Mouse (Mus musculus) spleen, postnatal 14 days (tissue): ENCODE measurements around the gene Zcchc14.
"Not testable (repeated sequence)": the region's sequence is repeated elsewhere in the genome, so short reads cannot be mapped to it uniquely, and the experiment has no call there.

Source experiments
- DNase-seq, 2 experiments: peaks; one replicate each; pipeline ENCODE4 v3.0.0; 2021 to 2022; ENCODE audit warnings: low spot score in 2 of 2

Gene Zcchc14

DNA sequence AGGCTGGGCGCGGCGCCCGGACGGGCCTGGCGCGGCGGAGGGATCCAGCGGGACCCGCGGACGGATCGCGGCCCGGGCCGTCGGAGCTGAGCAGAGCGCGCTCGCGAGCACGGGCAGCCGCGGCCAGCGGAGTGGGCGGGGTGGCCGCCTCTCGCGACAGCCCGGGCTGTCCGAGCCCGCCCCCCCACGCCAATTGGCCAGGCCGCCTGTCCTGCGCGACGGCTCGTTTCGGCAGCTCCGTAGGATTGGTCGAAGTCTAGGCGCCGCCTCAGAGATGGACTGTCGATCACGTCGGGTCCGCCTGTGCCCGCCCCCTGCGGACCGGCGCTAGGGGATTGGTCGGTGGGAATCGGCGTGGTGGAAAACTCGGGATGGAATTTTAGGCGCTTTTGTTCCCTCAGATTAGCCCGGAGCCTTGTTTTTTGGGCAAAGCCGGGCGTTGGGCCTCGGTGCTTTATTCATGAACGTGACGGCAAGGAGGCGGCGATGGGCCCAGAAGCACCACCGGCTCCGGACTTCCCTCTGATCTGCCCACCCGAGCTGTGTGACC is at the start of gene Zcchc14:
TSS of gene Zcchc14 (minus strand) at position 128 of the 550 bp plus-strand sequence.
- DNase-seq, result peak; percentile 17 to 23

DNA sequence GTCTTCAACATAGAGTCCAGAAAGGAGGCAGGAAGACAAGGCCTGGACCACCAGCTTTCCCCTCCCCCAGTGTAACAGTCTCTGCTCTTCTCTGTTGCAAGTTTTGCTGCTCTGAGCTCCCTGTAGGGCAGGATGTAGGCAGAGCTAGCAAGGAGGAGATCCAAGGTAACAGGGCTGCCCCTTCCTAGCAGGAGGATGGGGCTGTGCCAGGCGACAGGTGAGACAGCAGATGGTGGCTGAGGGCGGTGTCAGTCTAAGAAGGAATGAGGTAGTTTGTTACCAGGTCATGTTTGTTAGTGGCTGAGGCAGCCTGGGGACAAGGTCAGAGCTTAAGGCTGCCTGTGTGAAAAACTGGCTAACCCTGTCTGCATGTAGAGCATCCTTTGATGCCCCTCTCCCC is 47.2 kb upstream of the Zcchc14 start:
- DNase-seq, result no peak

DNA sequence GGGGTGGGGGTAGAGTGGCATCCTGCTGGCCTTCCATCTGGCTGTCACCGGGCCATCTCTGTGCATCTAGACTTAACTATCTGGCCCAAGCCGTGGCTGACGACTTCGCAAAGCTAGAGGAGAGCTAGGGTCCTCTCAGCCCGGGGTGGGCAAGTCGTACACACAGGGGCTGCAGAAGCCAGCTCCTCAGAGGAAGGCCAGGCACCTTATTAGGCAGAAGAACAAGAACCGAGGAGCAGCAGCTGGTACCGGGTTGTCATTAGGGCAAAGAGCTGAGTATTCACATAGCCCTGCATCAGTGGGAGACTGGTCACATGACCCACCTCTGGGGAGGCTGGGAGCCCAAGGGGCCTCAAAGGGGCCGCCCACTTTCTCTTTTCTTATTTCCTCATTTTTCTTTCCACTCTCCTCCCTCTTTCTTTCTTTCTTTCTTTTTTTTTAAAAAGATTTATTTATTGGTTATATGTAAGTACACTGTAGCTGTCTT is 46.0 kb upstream of the Zcchc14 start:
- no peak for DNase-seq

DNA sequence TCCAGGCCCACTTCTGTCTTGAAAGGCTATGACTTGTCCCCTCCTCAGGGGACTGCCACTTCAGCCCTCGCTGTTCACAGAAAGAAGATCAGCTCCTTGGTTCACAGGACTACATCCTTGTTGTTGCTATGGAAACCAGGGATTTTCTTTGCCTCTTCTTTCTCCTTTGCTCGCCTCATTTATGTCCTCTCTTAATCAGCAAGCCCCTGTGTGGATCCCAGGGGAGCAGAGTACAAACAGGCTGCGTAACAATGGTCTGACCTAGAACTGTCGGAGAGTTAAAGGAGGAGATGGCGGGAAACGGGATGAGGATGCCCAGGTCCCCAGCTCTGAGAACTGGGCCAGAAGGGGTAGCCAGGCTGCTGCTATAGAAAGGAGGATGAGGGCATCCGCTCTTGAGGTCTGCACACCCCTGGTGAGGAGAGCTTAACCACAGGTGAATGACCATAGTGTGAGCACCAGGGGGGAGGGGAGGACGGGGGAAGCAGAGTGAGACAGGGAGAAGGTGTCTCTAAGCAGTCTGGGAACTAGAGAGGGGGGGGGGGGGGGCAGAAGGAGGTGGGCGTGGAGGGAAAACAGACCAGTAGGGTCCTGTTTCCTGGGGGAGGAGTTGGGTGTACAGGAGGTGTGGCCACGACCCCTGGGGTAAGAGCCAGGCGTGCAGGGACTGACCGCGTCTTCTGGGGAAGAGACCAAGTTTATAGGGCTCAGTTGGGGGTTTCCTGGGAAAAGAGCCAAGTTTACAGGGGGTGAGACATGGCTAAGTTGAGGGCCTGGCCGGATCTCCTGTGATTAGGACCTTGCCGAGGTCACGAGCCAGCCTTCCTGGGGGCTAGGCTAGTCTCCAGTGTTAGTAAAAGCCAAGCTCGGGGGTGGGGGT is 45.3 kb upstream of the Zcchc14 start:
- no peak for DNase-seq

DNA sequence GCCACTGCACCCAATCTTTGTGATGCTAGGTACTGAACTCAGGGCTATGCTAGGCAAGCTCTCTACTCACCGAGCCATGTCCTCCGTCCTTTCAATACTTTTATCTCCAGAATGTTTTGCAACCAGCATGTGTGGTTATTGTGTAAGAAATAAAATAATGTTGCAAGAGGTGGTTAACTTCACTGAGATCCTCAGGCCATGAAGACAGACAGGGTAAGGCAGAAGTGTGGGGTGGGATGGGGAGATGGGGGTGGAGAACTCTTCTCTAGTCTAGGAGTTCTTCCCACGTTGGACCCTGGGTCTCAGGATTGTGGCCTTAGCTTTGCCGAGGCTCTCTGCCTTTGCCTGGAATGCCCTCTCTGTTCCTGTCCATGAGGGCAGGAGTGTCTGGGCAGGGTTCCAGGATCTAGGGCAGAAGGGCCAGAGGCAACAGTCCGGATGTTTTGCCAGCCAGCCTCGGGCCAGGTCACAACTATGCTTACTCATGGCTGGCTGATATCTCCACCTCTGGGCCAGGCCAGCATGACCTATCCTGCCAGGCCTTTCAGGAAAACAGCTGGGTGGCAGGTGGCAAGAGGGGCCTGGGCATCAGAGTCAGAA is 43.0 kb upstream of the Zcchc14 start:
- no peak for DNase-seq

DNA sequence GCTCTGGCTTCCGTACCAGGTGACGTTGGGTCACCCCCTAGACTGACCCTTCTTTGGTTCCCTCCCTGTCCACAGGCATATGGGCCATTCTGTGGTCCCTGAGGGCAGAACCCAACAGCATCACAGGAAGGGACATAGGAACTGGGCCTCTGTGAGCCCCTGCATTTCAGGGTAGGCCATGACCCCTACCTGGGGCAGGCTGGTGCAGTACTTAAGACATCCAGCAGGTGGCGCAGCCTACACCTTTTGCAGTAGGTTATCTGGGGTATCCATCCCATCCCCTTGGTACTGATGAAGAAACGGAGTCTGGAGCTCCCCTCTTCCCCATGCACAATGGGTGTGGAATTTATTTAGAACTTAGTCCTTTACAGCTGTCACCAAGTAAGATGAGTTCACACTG is 41.8 kb upstream of the Zcchc14 start:
- peak; percentile 21 to 51 for DNase-seq

DNA sequence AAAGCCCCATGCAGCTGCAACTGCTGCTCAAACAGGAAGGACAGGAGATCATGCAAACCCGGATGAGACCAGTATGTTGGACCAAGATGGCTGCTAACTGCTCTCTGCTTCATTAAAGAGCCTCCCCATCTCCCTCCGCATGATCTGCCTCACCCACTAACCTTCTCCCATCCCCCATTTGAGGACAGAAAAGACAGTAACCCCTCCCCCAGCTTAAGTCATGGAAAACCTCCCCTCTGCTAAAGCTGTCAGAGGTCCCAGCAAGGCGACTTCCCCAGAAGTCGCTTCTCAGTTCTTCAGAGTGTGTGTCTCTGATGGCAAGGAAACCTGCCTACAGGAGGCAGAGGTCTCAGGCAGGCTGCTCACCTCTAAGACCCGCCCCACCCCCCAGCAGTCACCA is 35.8 kb upstream of the Zcchc14 start:
- DNase-seq, result no peak

DNA sequence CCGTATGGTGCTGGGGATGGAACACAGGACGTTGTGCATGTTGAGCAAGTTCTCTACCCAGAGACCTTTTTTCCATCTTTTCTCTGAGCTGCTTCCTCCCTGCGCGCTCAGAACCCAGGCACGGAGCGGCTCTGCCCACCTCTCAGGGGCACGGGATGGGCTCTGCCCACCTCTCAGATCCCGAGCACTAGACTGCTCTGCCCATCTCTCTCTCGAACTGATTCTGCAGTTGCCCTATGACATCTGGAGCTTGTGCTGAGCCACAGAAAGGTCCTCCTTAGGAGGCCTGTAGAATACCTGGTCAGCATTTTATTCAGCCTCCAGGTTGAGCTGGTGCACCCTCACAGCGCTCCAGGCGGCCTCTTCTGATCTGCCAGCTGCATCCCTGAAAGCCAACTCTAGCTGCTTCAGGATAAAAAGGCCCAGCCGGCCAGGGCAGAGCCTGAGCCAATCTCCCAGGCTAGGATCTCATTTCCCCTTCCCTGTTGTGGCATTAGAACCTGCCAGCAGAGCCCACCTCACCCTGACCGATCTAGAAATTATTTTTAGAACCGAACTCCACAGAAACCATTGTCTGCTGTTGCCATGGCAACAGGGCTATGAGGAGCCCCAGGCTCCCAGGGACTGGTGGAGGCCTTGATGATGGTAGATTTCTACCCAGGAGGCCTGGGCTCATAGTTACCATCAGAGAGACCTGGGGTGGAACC is 34.9 kb upstream of the Zcchc14 start:
- DNase-seq, result no peak

DNA sequence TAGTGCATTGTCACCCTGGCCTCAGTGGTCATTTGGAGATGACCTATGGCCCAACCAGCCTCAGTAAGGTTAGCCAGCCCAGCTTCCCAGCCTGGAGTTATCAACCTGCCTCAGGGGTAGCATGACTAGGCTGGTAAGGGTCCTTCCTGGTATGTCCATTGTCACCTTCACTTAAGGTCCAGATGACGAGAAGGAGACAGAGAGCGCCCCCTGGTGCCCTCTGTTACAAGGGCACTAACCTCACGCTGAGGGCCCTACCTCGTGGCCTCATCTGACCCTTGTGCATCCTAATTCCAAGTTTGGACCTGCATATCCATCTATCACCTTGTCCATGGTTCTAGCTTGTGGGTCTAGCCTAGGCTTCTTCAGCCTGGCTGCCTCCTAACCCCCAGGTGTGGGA is 32.7 kb upstream of the Zcchc14 start:
- peak in 1 of 2 experiments; percentile 23 for DNase-seq

DNA sequence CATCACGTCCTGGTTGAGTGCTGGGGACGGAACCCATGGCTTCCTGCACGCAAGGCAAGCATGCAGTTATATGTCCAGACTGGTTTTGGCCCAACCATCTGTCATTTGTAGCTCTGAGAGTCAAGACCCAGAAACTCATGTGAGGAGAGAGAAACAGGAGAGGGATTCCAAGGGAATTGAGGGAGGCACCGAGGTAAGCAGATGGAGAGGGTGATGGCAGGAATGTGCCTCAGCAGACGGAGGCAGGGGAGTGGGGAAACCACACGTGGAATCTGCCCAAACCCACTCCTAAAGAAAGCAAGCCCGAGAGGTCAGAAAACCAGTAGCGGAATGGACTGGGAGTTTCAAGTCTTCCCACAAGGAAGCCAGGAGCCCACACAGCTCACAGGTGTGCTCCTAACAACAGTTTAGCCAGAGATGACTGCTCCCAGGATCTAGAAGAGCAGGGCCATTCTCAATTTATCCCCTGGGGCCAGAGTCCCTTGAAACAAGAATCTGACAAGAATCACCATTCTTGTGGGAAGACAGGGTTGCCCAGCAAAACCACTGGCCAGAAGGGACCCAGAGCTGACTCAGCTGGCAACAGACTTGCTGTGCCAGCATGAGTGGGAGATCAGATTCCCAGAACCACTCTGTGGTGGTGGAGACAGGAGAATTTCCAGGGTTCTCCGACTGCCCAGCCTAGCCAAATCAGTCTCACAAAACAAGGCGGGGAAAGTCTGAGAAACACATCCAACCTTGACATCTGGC is 30.6 kb upstream of the Zcchc14 start:
- DNase-seq, result no peak

DNA sequence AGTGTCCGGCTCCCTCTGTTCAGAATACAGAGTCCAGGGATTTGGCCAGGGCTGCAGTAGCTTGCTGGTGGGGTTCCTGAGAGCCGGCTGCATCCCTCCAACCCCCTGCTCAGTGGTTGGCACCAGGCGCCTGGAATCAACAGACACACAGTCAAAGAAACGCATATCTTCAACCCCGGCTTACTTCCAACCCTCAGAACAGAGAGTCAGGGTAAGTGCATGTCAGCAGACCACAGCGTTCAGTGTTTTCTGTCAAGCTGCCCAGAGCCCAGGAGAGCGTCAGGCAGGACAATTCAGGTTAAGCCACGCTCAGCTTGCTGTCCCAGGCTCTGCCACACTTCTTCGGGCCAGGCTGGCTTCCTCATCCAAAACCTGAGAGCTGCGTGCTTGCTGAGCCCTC is 28.8 kb upstream of the Zcchc14 start:
- no peak for DNase-seq

DNA sequence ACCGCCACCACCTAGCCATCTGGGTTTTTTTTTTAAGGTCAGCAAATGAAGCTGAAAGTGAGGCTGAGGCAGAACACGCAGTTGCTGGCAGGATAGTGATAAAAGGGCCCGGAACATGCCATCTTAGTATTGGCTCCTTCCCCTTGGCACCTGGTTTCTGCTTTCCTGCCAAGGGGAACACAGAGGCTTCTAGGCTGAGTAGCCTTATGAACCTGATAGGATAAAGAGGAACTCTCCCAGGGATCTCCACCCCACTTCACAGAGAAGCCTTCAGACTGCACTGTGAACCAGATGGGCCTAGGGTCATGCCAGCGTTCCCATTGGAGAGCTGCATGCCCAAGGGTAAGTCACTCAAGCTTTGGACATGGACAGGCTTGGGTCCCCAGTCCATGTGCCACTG is 28.2 kb upstream of the Zcchc14 start:
- DNase-seq, result no peak

DNA sequence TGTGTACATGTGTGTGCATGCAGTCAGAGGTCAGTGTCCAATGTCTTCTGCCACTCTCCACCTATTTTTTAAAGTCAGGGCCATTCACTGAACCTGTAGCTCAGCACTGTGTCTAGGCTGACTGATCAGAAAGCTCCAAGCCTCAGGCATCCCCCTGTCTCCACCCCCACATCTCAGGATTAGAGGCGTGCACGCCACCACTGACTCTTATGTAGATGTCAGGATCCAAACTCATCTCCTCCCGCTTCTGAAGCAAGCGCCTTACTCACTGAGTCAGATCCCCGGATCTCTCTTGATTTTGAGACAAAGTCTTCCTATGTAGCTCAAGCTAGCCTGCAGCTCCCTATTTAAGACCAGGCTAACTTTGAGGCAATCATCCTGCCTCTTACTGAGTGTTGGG is 26.0 kb upstream of the Zcchc14 start:
- no peak for DNase-seq

DNA sequence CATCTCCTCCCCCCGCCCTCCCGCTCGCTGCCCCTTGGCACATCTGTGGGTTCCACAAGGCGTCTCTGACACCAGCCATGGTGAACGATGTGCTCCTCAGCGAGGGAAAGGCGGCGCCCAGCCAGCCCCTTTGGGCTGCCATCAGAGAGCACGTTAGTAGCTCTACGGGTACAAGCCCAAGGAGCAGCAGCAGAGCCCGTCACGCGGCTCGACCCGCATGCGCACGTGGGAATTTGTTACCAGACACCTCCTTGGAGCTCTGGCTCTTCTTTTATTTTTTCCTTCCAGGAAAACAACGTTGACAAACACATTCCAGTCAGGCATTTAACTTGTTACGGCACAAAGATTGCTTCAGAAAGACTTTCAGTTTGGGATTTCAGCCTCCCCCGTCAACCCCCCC is 23.0 kb upstream of the Zcchc14 start:
- no peak for DNase-seq

DNA sequence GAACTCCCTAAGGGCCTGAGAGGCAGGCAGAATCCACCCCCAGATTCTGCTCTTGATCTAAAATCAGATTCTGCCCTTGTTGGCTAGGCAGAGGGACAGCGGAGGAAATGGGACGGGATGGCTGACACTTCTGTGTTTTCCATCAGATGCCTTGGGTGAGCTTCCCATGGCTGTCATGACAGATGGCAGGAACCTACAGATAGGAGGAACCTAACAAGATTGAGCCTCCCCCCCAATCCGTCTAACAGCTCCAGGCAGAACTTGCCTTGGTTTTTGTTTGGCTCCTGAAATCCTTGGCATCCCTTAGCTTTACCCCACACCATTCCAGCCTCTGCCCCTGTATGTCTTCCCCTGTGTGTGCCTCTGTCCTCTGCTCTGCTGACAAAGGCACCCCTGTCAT is 22.5 kb upstream of the Zcchc14 start:
- no peak for DNase-seq

DNA sequence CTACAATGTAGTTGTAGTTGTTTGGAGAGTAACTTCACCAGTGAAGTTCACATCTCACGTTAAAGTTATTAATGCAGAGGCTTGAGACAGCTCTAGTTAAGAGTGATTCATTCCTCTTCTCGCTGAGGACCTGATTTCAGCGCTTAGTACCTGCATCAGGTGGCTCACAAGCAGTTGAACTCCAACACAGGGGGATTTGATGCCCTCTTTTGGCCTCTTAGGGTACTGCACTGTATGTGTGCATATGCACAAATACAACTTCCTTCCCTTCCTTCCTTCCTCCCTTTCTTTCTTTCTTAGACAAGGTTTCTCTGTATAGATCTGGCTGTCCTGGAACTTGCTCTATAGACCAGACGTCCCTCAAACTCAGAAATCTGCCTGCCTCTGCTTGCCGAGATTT is 21.8 kb upstream of the Zcchc14 start:
- DNase-seq, result no peak

DNA sequence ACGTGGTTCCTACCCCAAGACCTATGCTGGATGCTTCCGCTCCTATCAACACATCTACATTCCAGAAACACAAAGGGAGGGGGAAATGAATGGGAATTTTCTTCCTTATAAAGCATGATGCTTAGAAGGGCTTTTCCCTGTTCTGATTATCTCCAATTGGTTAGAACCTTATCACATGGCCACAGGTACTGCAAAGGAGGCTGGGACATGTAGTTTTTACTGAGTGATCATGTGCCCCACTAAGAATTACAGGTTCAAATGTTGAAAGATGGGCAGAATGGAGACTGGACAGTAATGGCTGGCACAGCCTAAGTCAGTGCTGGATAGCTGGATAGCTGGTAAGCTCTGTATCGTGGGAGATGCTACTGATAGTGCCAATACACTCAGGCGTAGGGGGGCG is 21.2 kb upstream of the Zcchc14 start:
- no peak for DNase-seq

DNA sequence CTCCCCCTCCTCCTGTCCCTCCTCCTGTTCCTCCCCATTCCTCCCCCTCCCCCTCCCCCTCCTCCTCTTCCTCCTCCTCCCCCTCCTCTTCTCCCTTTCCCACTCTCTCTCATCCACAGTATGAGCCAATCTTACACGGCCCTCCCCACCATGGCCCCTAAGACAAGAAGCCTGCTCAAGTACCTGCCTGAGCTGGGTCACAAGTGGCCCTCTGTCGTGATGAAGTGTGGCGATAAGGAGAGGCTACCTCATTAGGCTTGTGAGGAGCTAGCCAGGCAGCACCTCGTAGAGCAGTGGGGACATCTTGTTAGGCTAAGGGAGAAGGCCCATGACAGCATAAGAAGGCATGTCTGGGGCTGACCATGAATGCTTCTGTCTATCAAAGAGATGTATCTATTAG is 20.5 kb upstream of the Zcchc14 start:
- no peak for DNase-seq

DNA sequence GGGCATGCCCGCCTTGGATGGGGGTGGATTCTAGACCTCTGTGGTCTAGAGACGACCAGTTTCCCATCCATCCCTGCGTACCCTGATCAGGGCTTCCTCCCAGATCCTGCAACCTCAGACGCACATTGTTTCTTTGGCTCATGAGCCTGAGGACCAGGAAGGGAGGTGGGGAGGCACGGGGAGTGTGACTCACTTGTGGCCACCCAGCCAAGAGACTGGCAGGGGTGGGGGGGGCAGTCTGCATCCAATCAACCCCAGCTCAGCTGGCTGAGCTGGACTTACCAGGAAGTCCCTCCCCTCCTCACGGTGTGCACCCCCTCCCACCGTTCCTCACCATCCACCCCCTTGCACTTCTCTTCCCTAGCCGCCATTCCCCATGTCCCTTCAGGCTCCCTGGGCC is 16.5 kb upstream of the Zcchc14 start:
- no peak for DNase-seq

DNA sequence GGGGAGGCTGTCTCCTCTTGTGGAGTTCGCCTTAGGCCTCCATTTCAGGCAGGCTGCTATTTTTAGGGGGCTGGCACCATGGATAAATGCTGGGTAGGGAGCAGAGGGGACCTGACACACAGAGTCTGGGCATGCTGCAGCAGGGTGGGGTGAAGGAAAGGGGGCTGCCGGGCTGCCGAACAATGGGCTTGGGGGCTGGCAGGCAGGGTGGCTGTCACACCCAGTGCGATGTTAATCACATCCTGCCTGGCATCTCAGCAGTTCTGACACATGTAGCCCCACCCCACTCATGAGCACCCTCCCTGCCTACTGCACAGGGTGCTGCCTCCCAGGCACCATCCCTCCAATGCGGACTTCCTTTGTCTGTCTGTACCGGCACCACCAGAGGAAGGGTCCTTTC is 15.9 kb upstream of the Zcchc14 start:
- no peak for DNase-seq

DNA sequence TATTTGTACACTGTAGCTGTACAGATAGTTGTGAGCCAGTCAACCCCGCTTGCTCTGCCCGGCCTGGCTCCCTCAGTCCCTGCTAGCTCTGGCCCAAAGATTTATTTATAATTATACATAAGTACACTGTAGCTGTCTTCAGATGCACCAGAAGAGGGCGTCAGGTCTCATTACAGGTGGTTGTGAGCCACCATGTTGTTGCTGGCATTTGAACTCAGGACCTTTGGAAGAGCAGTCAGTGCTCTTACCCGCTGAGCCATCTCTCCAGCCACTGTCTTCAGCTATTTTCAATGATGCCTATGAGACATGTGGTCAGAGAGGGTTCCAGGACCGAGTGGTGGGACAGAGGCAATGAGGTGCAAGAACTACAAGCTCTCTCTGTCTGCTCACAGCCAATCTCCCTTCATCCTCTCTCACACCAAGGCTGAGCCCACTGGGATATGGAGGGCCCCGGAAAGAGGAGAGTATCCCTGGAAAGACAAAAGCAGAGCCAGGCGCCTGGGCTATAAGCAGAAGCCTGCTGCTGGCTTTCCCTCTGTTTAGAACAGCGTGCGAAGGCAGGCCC is 15.3 kb upstream of the Zcchc14 start:
- not testable (repeated sequence) for DNase-seq
